Mouse (Mus musculus) activated CD4-positive, CD25-positive, alpha-beta regulatory T cell, adult 9 weeks (primary cell): ENCODE data around the gene Maats1. TPM values are rescaled to one million over a fixed set of nuclear protein-coding genes. Genes with fewer than 3 reads are reported as not detected.

Experiments
- polyA plus RNA-seq: library from polyadenylated mRNA; unstranded; fragments of 100-300 nt; shearing (Covaris generic); gene quantifications from one replicate; pipeline ENCODE4 v1.2.1, GENCODE M21; 2017

Maats1 gene
- not detected for polyA plus RNA-seq

DNA sequence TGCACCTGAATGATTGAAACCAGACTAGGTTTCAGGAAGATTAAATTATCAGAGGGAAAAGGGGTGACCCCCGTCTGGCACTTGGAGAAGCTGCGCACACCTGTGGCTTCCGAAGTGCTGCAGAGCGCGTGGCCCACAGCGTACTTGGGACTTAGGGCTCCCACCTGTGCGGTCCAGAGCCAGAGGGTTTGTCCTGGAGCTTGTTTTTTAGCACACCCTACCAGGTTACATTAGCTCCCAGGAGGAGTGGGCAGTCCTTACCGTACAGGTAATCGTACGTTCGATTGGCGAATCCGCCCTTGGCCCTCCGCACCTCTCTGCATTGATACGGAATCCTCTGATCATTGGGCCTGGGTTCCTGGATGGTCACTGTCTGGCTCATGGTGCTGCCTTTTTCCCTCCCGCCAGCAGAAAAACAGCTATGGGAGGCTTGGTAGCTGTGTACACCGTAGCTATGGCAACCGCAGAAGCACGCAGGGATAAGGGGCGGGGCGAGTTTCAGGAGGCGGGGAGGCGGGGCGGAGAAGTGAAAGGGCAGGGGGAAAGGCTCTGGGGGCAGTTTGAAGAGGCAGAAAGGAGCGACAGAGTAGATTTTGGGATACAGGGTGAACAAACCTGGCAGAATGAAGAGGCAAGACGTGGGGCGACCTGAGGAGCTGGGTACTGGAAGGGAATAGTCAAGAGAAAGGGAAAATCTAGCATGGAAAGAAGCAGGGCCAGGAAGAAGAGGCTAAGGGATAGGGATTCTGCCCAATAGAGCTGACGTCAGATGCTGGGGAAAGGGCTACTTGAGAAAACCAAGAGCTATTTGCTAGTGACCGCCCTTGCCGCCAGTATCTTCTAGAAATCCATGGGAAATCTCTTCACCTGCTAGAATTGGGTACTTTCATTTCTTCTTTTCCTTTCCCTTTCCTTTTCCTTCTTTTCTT is at the start of gene Maats1:
Gene Maats1, minus strand, starts transcription at position 748 of the 929 bp plus-strand sequence.

DNA sequence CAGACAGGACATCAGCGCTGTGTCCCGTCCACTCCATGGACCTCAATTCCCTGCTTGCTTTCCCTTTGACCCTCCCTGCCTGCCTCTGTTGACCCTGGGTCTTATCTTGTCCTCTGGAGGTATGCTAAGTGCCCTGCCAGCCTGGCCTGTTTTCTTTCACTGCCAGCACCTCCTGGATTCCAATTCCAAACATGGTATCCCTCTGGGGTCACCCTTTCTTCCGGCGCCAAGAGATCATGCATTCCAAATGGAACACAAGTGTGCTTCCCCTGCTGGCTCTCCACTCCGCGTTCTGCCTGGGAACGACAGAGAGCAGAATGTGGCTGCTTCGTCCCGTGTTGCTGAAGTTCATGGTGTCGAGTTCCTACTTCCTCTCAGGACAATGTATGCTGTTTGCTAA is 20.0 kb upstream of the Maats1 start, which contains the start of gene Popdc2:
Gene Popdc2, plus strand, starts transcription at position 277 of the 400 bp plus-strand sequence.

GRCm38 (mm10) chr16:38346529-38347325 is 4.8 kb upstream of the Maats1 start, which contains the start of the genes Cox17 and Gm21987:
Gene Cox17 (plus strand): TSS chr16:38346991.
Gene Gm21987 (plus strand): TSS chr16:38347040.

DNA sequence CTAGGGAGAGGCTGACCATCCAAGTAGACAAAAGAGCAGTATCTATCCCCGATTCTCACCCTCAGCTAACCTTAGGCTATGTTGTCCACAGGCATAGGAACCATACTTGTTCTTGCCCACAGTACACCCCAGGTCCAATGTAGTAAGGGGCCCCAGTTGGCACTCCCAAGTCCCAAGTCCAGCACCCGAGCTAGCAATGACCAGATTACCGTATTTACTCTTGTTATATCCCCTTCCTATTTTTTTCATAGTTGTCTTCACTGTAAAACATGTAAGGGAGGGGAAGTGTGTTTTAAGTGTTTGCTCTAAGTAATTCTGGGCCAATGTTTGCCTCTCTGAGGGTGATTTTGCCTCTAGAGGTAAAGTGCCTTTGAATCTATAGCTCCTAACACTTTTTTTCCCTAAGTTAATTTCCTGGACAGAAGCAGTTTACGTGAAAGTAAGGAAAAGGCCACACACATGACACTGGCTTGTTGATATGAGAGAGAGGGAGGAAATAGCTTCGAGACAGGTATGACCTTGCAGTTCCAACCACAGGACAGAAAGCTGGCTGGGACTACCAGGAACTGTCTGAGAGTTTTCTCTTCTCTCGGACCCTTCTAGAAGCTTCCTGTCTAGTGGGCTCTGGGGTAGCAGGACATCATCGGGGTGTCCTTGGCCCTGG is 47.1 kb downstream of the Maats1 start, which contains the start of gene Nr1i2:
Gene Nr1i2, minus strand, starts transcription at position 140 of the 664 bp plus-strand sequence.

Other genes with a start within 250 kb of the Maats1 start
- not detected for gene Nr1i2, start 47.3 kb downstream of the Maats1 start, polyA plus RNA-seq
- 232 TPM for gene Cox17, start 4.8 kb upstream of the Maats1 start, polyA plus RNA-seq
- not detected for gene Gm21987, start 4.9 kb upstream of the Maats1 start, polyA plus RNA-seq
- gene Popdc2, start 20.1 kb upstream of the Maats1 start, polyA plus RNA-seq: 4.2 TPM
- not detected for gene Pla1a, start 91.0 kb upstream of the Maats1 start, polyA plus RNA-seq
- gene Adprh, start 110.6 kb upstream of the Maats1 start, polyA plus RNA-seq: 131 TPM
- 5.7 TPM for gene Cd80, start 113.4 kb upstream of the Maats1 start, polyA plus RNA-seq
- 11.0 TPM for gene Timmdc1, start 180.5 kb upstream of the Maats1 start, polyA plus RNA-seq
- gene Poglut1, start 208.1 kb upstream of the Maats1 start, polyA plus RNA-seq: 53.5 TPM
- 51.3 TPM for gene Tmem39a, start 216.6 kb upstream of the Maats1 start, polyA plus RNA-seq